In the genomic region with DNA sequence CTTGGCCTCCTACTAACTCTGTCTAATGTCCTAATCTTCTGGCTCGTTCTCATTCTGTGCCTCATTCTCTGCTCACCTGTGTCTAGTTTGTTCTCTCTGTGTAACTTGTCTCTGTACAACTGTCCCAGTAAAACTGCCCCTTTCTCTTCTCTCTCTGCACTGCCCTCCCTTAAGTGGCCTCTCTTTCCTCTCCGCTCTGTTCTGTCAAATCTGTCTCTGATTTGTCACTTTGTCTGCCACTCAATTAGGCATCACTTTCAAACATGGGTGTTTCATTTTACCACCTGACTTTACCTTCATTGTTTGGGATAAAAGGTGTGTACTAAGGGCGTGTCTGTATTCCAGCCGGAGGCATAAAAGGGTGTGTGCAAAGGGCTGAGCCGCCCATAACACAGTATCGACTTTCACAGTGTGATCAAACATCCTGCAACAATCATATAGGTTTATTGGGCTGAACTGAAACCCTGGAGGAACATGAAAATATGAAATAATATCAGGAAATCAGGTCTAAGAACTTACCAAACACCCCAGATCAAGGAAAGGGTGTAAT, we compare ENCODE assay signal across 21 mouse cellular contexts.
"Had no signal": no experiment of that assay in that cellular context is flagged by ENCODE, and none has a peak within 500 bp of the region (broad histone marks: within the 10 kb centered on the region; RNA-seq: fewer than 3 reads in every experiment).

No protein-coding gene starts in this region.

- H3K4me3 ChIP-seq: layer of hippocampus, adult 2 months; left cerebral cortex, adult 2 months; midbrain, embryonic 12.5 days; myocyte; neural tube, embryonic 13.5 days had no signal

- H3K9me3 ChIP-seq: midbrain, embryonic 12.5 days; neural tube, embryonic 13.5 days had no signal

- H3K36me3 ChIP-seq: midbrain, embryonic 12.5 days; neural tube, embryonic 13.5 days had no signal

- H3K4me2 ChIP-seq: liver, embryonic 11.5 days; lung, embryonic 14.5 days; midbrain, embryonic 12.5 days; neural tube, embryonic 13.5 days had no signal

- H3K27me3 ChIP-seq: midbrain, embryonic 12.5 days; neural tube, embryonic 13.5 days had no signal

- H3K27ac ChIP-seq: kidney, postnatal 0 days; layer of hippocampus, adult 2 months; liver, embryonic 14.5 days; macrophage; midbrain, embryonic 12.5 days; neural tube, embryonic 13.5 days had no signal

- ATAC-seq: inflammation-experienced regulatory T-cells, adult 6 months; liver, postnatal 0 days; lung, postnatal 0 days; midbrain, embryonic 16.5 days had no signal

- DNase-seq: kidney, adult 2 months; kidney, postnatal 25 days; layer of hippocampus, postnatal 36 days; liver, postnatal 0 days; lung, embryonic 14.5 days; retina, postnatal 1 day; right cerebral cortex, postnatal 25 days; spleen, adult 18-20 months; thymus, postnatal 25 days had no signal

- H3K9ac ChIP-seq: liver, embryonic 14.5 days; liver, postnatal 0 days; lung, embryonic 14.5 days; midbrain, embryonic 12.5 days; neural tube, embryonic 13.5 days had no signal

- H3K4me1 ChIP-seq: midbrain, embryonic 12.5 days; neural tube, embryonic 13.5 days had no signal
